Mouse (Mus musculus) liver, embryonic 15.5 days (tissue): Measurements from ENCODE around the gene Otud5. TPM values are rescaled to one million over a fixed set of nuclear protein-coding genes. Genes with fewer than 3 reads are reported as not detected.
"Not testable (repeated sequence)": the region's sequence is repeated elsewhere in the genome, so short reads cannot be mapped to it uniquely, and the experiment has no call there.

Experiments used
- ATAC-seq: fragments of 200-750 bp; cut with Nextera tagmentation; 2 replicates; pipeline ENCODE4 v1.8.0; 2017; ENCODE audit warnings: moderate number of reproducible peaks, mild to moderate bottlenecking, moderate library complexity; ENCODE audit not compliant: insufficient read depth
- H3K27ac ChIP-seq: fragments of 300-500 bp; sonication (generic); replicated peaks from 2 replicates; pipeline ENCODE4 v1.5.1; 2015; ENCODE audit warnings: mild to moderate bottlenecking, inconsistent platforms
- H3K27me3 ChIP-seq: fragments of 300-500 bp; sonication (generic); 2 replicates; pipeline ENCODE4 v1.6.1; 2015; ENCODE audit warnings: mild to moderate bottlenecking, inconsistent platforms
- H3K36me3 ChIP-seq: fragments of 300-500 bp; sonication (generic); replicated peaks from 2 replicates; pipeline ENCODE4 v1.6.1; 2015; ENCODE audit warnings: moderate library complexity, mild to moderate bottlenecking, inconsistent platforms
- H3K4me1 ChIP-seq: fragments of 300-500 bp; sonication (generic); replicated peaks from 2 replicates; pipeline ENCODE4 v1.6.1; 2015; ENCODE audit warnings: inconsistent platforms
- H3K4me2 ChIP-seq: fragments of 300-500 bp; sonication (generic); 2 replicates; pipeline ENCODE4 v1.6.1; 2015; ENCODE audit warnings: moderate library complexity, mild to moderate bottlenecking, inconsistent platforms
- H3K4me3 ChIP-seq: fragments of 300-500 bp; sonication (generic); replicated peaks from 2 replicates; pipeline ENCODE4 v1.5.1; 2015; ENCODE audit warnings: mild to moderate bottlenecking, inconsistent platforms
- H3K9ac ChIP-seq: fragments of 300-500 bp; sonication (generic); 2 replicates; pipeline ENCODE4 v1.6.1; 2015; ENCODE audit warnings: moderate library complexity, mild to moderate bottlenecking, inconsistent platforms
- H3K9me3 ChIP-seq: fragments of 300-500 bp; sonication (generic); replicated peaks from 2 replicates; pipeline ENCODE4 v1.6.1; 2016; ENCODE audit warnings: inconsistent platforms
- WGBS: fragments of 180-500 bp; shearing (Covaris S2); methylation state at CpG from one replicate; pipeline ENCODE4 v1.1.7; 2015; ENCODE audit warnings: mixed read lengths; ENCODE audit not compliant: insufficient replicate concordance; 5-methylcytosine and 5-hydroxymethylcytosine counted together
- polyA plus RNA-seq: library from polyadenylated mRNA; unstranded; fragments of >200 nt; fragmentation: Nextera tagmentation; extraction: Ambion mirVana; gene quantifications from 2 replicates; pipeline ENCODE4 v1.2.1, GENCODE M21; 2015

Otud5 gene
- polyA plus RNA-seq, 1 experiment from 2014 or later: 44.9 TPM

DNA sequence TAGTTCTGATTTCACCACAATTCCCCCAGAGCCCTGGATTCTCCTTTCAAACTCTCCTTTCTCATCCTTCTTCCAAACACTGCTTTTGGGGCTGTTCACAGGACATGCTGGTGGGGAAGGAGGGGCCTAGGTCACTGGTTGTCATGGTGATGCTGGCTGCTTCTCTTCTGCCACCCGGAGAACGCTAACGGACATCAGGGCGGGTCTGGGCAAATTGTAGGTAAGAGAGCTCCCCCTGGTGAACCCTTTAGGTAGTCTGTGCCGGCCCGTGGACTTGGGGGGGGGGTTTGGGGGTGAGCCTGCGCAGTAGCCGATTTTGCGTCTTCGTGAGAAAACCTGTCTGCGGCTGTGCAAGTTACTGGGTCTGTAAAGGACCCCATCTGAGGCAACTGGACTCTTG, 38.7 kb downstream of the Otud5 start:
- H3K4me3 ChIP-seq: no peak overlapping the region
- H3K27me3 ChIP-seq: peaks cover 4% of the 10 kb centered on the region; the same call in 1 of the 2 replicates
- 14% methylated on average over 11 of the region's 11 CpGs for WGBS
- H3K4me1 ChIP-seq: peaks cover 34% of the 10 kb centered on the region
- no peak for ATAC-seq
- H3K27ac ChIP-seq: no peak overlapping the region
- H3K9me3 ChIP-seq: no peaks in the 10 kb centered on the region
- no peak overlapping the region for H3K9ac ChIP-seq
- H3K4me2 ChIP-seq: peak overlapping the region; percentile 82
- H3K36me3 ChIP-seq: peaks cover 12% of the 10 kb centered on the region

DNA sequence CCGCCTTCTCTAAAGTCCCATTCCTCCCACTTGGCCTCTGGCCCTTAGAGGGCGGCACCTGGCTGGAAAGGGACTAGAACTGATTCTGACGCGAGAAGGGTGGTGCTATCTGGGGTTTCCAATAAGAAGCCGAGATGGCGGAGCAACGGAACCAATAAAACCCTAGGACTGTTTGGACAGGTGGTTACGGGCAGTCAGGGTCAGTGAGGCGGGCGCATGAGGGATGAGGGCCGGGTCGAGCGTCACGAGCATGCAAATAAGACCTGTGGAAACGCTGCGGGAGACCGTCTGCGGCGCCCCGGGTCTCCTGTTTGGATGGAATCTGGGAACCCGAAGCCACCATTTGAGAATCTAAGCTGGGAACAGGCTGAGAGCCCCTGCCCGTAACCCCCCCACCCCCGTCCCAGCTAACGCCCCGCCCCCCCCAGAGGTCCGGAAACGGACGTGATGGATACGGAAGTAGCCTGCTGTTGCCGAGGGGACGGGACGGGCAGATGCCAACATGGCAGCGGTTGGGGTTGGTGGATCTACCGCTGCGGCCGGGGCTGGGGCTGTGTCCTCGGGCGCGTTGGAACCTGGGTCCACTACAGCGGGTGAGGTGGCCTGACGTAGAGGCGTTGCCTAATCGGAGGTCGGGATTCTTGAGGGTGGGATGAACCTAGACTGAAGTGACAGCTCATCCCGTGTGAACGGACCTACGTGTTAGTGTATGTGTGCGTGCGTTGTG, 42.8 kb downstream of the Otud5 start, which contains the start of gene Slc35a2:
Gene Slc35a2 (plus strand): TSS at position 188 of the 727 bp plus-strand sequence.
- H3K27me3 ChIP-seq: no peaks in the 10 kb centered on the region
- ATAC-seq: peak; percentile 93
- H3K4me2 ChIP-seq: peak within 1 kb of the TSS; percentile 74
- peak within 1 kb of the TSS; percentile 67; the same call in 1 of the 2 replicates for H3K27ac ChIP-seq
- H3K9me3 ChIP-seq: no peaks in the 10 kb centered on the region
- H3K4me3 ChIP-seq: peak within 1 kb of the TSS; percentile 69
- no peaks in the 10 kb centered on the region for H3K36me3 ChIP-seq
- 12% methylated on average over 49 of the region's 49 CpGs for WGBS
- H3K9ac ChIP-seq: peak within 1 kb of the TSS; percentile 58
- H3K4me1 ChIP-seq: peaks cover 22% of the 10 kb centered on the region

DNA sequence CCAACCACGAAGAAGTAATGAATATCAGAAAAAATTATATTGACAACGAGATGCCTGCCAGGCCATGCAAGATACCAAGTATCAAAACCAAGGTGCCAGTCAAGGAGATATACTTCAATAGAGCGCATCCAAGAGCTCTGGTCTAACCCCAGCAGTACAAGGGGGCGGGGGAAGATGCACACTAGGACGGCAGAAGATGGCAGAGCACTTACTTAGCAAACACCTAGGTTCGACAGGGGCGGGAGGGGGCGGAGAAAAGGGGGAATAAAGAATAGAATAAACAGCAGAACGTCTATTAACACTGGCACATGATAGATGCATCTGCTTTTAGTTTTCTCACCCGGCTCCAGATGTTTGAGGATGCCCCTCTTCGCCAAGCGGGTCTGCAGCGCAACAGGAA, 57.0 kb downstream of the Otud5 start:
- H3K4me2 ChIP-seq: peak overlapping the region; percentile 78
- H3K4me3 ChIP-seq: peak overlapping the region; percentile 74
- H3K27me3 ChIP-seq: no peaks in the 10 kb centered on the region
- peak overlapping the region; percentile 84 for H3K27ac ChIP-seq
- peaks cover 20% of the 10 kb centered on the region for H3K4me1 ChIP-seq
- WGBS: 17% methylated on average over 13 of the region's 13 CpGs
- H3K9ac ChIP-seq: peak overlapping the region; percentile 50
- H3K36me3 ChIP-seq: peaks cover 18% of the 10 kb centered on the region; the same call in 1 of the 2 replicates
- no peak for ATAC-seq
- no peaks in the 10 kb centered on the region for H3K9me3 ChIP-seq

DNA sequence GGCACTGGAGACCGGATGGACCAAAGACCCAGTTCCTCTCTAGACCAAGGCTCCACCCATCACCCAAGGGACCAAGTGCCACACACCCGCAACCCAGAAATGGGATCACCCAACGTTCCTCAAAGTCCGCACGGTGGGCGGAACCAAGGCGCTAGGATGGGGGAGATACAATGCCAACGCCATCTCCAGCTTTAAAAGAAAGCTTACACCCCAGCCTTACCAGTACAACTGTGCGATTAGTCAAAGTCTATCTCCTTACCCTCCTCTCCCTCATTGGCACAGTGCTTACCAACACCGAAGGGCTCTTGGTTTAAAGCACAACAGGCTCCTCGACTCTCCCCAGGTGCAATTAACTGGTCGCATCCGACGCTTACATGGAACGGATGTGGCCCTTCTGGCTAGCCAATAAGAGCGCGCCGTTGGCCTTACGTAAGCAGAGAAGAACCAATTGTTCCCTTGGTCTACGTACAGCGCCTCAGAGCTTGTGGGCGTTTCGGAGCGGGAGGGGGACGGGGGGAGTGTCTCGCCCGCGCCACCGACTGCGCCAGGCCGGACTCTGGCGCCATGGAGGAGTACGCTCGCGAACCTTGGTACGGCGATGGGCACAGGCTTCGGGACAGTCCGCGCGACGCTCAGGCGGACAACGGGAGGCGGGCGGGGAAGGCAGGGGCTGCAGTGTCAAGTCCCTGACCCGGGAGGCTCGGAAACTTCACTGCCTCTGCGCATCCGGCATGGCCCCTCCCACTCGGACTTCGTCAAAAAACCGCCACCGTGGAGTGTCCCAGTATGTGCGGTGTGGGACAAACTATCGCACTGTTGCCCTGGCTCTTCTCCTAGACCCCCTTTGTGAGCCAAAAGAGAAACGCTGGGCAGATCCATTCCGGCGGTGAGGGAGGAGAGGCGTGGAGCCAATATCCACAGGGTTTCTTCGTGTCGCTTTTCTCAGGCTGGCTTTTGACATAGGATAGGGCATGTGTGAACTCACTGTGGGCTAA, 58.0 kb downstream of the Otud5 start, which contains the start of the genes Pqbp1 and Timm17b:
Gene Pqbp1 (minus strand): TSS at position 390 of the 995 bp plus-strand sequence.
Gene Timm17b (plus strand): TSS at position 478 of the 995 bp plus-strand sequence.
- peak within 1 kb of the TSS; percentile 78 for H3K4me2 ChIP-seq
- peak within 1 kb of the TSS; percentile 84 for H3K27ac ChIP-seq
- ATAC-seq: peak; percentile 99
- no peaks in the 10 kb centered on the region for H3K27me3 ChIP-seq
- H3K9ac ChIP-seq: peak within 1 kb of the TSS; percentile 64
- peaks cover 20% of the 10 kb centered on the region for H3K4me1 ChIP-seq
- peaks cover 16% of the 10 kb centered on the region; the same call in 1 of the 2 replicates for H3K36me3 ChIP-seq
- WGBS: 16% methylated on average over 60 of the region's 62 CpGs
- no peaks in the 10 kb centered on the region for H3K9me3 ChIP-seq
- peak within 1 kb of the TSS; percentile 74 for H3K4me3 ChIP-seq

DNA sequence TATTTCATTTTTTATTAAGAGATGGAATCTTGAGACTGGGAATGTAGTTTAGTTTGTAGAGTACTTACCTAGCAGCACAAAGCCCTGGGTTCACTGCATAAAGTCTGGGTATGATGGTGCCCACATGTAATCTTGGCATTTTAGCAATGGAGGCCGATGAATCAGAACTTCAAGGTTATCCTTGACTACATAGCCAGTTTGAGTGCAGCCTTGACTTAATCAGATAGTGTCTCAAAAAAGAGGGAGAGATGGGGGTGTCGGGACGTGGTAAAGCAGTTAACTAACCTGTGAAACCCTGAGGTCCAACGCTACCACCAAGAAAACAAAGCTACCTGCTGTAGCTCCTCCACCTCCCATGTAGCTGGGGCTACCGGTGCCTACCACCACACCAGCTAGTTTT, 63.3 kb downstream of the Otud5 start:
- Histone ChIP-seq H3K27me3 (no peaks in the 10 kb centered on the region), H3K9me3 (no peaks in the 10 kb centered on the region), H3K9ac (no peak overlapping the region), H3K4me3 (no peak overlapping the region), H3K4me2 (no peak overlapping the region), H3K36me3 (peaks cover 13% of the 10 kb centered on the region; the same call in 1 of the 2 replicates), H3K27ac (no peak overlapping the region), H3K4me1 (peaks cover 10% of the 10 kb centered on the region)
- WGBS: 71% methylated on average over 5 of the region's 5 CpGs
- ATAC-seq: no peak

DNA sequence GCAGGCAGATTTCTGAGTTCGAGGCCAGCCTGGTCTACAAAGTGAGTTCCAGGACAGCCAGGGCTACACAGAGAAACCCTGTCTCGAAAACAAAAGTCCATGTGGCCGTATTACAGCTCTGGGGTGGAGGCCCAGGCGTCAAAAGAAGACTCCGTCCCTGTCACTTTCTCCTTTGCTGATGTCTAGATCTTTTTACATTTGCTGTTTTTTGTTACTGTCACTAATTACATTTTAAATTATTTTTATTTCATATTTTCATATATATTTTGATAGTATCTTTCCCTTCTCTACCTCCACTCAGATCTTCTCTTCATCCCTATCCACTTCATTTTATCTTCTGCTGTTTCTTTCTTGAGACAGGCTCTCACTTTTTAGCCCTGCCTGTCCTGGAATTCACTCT, 66.6 kb downstream of the Otud5 start, which contains the start of gene Gm10491:
Gene Gm10491 (minus strand): TSS at position 101 of the 400 bp plus-strand sequence.
- 67% methylated on average over 5 of the region's 5 CpGs for WGBS
- no peaks in the 10 kb centered on the region for H3K9me3 ChIP-seq
- H3K27ac ChIP-seq: no peak within 1 kb of the TSS
- ATAC-seq: no peak
- H3K4me2 ChIP-seq: no peak within 1 kb of the TSS
- no peaks in the 10 kb centered on the region for H3K27me3 ChIP-seq
- no peak within 1 kb of the TSS for H3K4me3 ChIP-seq
- H3K9ac ChIP-seq: no peak within 1 kb of the TSS
- H3K36me3 ChIP-seq: peaks cover 10% of the 10 kb centered on the region; the same call in 1 of the 2 replicates
- no peaks in the 10 kb centered on the region for H3K4me1 ChIP-seq

DNA sequence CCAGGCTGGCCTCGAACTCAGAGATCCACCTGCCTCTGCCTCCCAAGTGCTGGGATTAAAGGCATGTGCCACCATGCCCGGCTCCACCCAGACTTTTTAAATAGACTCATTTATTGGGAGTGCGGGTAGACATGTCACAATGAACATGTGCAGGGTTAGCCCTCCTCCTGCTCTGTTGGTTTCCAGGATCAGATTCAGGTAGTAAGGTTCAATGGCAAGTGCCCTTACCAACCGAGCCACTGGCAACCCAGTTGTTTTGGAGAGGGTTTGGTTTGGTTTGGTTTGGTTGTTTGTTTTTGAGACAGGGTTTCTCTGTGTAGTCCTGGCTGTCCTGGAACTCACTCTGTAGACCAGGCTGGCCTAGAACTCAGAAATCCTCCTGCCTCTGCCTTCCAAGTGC, 68.1 kb downstream of the Otud5 start, which contains the start of gene Gm10490:
Gene Gm10490 (plus strand): TSS at position 301 of the 400 bp plus-strand sequence.
- H3K4me2 ChIP-seq, H3K4me3 ChIP-seq, H3K9ac ChIP-seq, ATAC-seq, H3K4me1 ChIP-seq, H3K9me3 ChIP-seq, H3K27me3 ChIP-seq, H3K27ac ChIP-seq: not testable (repeated sequence)
- H3K36me3 ChIP-seq: peaks cover 10% of the 10 kb centered on the region; the same call in 1 of the 2 replicates
- 63% methylated on average over 4 of the region's 4 CpGs for WGBS

DNA sequence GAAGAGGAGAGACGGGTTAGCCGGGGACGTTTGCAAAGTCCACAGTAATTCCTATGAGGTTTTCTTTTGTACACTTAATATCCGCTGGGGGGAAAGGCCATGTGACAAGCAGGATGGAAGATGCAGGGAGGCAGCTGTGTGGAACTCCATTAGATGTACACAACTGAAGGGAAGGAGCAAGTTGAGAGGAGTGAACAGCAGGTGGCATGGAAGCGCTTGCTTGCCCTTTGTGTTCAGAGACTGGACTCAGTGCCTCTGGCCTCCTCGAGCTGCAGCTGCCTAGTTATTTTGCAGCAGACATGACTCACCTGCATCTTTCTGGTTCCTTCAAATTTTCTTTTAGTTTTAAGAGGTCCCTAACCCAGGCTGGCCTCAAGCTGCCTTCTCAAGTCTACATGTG, 69.3 kb downstream of the Otud5 start:
- WGBS: 53% methylated on average over 6 of the region's 6 CpGs
- no peak for ATAC-seq
- no peak overlapping the region for H3K4me3 ChIP-seq
- no peak overlapping the region for H3K27ac ChIP-seq
- H3K4me2 ChIP-seq: no peak overlapping the region
- H3K36me3 ChIP-seq: peaks cover 10% of the 10 kb centered on the region; the same call in 1 of the 2 replicates
- no peaks in the 10 kb centered on the region for H3K9me3 ChIP-seq
- no peak overlapping the region for H3K9ac ChIP-seq
- no peaks in the 10 kb centered on the region for H3K27me3 ChIP-seq
- no peaks in the 10 kb centered on the region for H3K4me1 ChIP-seq

DNA sequence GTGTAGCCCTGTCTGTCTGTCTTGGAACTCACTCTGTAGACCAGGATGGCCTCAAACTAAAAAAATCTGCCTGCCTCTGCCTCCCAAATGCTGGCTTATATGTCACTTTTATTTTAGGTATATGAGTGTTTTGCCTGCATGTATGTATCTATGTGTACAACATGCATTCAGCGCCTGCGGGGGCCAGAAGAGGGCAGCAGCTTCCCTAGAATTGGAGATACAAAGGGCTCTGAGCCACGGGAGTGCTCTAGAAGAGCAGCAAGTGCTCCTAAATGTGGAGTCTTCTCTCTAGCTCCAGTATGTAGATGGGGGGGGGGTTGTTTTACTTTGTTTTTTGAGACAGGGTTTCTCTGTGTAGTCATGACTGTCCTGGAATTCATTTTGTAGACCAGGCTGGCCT, 74.5 kb downstream of the Otud5 start:
- not testable (repeated sequence) for H3K27ac ChIP-seq, H3K4me1 ChIP-seq, H3K9me3 ChIP-seq, ATAC-seq, H3K9ac ChIP-seq, H3K36me3 ChIP-seq, H3K4me2 ChIP-seq, H3K4me3 ChIP-seq
- H3K27me3 ChIP-seq: peaks cover 27% of the 10 kb centered on the region
- WGBS: 20% methylated on average over 3 of the region's 3 CpGs

DNA sequence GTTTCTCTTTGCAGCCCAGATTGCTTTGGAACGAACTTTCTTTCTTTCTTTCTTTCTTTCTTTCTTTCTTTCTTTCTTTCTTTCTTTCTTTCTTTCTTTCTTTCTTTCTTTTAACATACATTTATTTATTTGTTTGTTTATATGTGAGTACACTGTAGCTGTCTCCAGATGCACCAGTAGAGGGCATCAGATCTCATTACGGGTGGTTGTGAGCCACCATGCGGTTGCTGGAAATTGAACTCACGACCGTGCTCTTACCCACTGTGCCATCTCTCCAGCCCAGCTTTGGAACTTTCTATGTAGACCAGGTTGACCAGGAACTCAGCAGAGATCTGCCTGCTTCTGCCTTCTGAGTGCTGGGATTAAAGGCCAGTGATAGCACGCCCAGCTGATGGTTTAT, 76.8 kb downstream of the Otud5 start:
- H3K9me3 ChIP-seq, ATAC-seq, H3K27ac ChIP-seq, H3K9ac ChIP-seq, H3K36me3 ChIP-seq, H3K4me1 ChIP-seq, H3K4me2 ChIP-seq, H3K4me3 ChIP-seq: not testable (repeated sequence)
- 53% methylated on average over 6 of the region's 6 CpGs for WGBS
- H3K27me3 ChIP-seq: peaks cover 50% of the 10 kb centered on the region
